Mouse (Mus musculus) 3T3-L1 (cell line): Measurements from ENCODE around the gene Calhm3.
A peak's percentile ranks its signal among the peaks of the same experiment; 100 is the strongest.
"Not testable (repeated sequence)": the region's sequence is repeated elsewhere in the genome, so short reads cannot be mapped to it uniquely, and the experiment has no call there.

Source experiments
- DNase-seq: peaks from one replicate; pipeline ENCODE4 v3.0.0-alpha.2; 2015; ENCODE audit warnings: low read depth, low spot score

Gene Calhm3

DNA sequence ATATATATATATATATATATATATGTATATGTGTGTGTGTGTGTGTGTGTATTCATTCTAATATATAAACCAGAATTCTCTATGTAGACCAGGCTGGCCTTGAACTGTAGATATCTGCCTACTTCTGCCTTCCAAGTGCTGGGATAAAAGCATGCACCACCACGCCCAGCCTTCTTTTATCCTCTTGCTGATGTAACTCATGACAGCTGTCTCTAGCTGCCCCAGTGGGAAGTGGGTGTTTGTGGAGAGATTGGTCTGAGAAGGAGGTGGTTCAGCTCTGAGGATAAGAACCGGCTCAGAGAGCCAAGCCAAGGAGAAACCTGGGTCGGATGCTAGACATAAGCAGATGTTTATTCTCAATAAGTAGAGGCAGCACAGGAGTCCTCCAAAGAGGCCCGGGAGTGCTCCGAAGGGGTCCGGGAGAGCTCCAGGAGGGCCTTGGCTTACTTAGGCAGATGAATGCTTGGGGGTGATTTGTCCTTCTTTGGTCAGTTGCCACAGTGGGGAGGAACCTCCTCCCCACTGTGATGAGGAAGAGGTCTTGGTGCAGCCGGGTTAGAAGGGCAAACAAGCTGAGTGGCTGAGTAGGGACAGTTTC, 10.2 kb upstream of the Calhm3 start:
- peak; percentile 54 for DNase-seq

DNA sequence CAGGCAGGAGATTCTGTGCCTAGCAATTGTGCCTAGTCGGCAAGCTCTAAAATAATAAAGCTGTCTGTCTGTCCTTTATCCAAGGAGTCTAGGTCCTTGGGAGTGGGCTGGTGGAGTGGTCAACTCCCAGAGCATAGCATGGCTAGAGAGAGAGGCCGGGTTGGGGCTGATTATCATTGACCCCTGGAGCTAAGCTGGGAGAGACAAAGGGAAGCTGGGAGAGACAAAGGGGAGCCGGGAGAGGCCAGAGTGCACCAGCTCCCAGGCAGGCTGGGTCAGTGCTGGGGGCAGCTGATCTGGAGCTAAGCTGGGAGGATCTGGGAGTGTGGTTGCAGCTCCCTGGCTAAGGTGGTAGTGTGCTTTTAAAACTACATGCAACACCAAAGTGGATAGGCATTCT, 9.2 kb upstream of the Calhm3 start:
- no peak for DNase-seq

DNA sequence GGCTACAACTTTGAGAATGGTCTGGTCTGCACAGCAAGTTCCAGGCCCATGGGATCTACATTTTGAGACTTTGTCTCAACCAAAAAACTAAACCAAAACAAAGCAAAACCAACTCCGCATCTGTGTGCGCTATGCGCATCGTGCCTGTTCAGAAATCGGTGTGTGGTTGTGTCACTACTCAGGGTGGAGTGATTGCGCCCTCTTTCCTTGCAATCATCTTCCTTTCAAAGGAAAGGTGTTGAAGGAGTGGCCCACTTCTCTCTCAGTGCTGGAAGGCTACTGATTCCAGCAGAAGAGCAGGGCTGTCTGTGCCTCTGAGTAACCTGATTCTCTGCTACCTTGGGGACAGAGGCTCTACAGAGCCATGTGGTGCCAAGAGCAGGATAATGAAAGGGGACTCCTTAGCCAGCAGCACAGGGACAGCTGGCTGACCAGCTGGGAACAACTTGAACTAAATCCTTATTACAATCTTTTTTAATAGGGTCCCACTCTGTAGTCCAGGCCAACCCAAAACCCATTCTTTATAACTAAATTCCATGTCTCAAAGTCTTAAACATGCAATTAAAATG, 5.7 kb upstream of the Calhm3 start:
- no peak for DNase-seq

DNA sequence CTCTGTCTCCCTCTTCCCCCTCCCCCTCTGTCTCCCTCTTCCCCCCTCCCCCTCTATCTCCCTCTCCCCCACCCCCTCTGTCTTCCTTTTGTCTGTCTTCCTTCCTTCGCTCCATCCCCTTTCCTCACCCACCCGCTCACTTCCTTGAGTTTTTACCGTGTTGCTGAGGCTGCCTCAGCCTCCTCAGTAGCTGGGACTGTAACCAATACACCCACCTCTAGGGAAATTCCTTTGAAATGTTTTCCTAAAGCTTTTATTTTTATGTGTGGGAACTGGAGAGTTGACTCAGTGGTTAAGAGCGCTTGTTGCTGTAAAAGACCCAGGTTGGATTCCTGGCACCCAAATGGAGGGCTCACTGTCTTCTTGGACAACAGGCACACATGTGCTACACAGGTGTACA, 4.1 kb upstream of the Calhm3 start:
- DNase-seq, result no peak

DNA sequence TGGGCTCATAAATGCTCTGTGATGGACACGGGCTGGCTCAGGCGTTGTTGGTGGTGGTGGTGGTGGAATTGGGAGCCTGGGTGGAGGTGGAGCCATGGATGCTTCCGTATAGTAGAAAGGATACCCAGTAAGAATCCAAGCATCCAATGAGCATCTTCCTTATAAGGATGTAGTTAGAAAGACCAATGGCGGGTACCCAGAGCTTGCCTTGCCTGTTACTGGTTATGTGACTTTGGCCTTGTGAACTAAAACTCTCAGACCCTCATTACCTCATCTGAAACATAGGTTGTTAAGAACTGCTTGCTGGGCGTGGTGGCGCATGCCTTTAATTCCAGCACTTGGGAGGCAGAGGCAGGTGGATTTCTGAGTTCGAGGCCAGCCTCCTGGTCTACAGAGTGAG, 3.8 kb downstream of the Calhm3 start:
- no peak for DNase-seq

DNA sequence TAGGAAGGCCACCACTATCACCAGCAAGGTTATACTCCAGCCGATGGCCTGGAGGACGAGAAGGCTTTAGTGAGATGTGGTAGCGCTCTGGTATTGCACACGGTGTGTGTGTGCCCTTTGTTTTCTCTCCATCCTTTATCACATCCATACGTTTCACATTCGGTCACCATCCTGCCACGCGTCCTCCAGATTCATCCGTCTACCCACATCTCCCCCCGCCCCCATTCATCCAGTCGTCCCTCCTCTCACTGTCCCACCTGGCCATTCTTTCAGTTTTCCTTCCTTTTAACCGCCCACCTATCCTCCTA, 5.5 kb downstream of the Calhm3 start:
- DNase-seq, result no peak

DNA sequence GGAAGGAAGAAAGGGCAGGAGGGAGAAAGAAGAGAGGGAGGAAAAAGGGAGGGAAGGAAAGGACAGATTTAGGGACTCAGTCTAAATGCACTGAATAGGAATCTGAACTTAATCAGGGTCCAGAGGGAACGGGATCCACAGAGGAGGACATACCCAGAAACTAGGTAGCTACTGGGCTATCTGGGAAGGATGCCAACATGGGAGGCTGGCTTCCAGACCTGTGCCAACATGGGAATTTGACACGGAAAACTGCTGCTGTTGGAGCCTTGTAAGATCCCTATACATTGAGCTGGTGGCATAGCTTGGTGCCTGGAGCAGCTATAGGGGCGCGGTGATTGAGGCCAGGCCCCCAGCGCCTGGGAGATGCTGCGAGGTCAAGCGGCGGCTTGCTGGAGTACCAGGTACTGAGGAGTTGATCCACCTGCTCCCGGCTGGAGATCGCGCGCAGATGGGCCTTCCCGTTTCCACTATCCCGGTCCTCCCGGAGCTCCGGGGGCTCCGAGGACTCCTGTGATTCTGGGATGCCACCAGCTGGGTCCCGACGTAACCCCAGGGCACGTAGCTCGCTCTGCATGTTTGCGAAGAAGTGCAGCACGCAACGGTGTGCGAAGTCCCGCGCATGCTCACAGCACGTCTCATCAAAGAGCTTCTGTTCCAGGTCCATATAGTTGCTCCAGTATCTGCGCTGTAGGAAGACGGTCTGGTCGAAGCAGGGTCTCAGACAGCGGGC, 6.1 kb downstream of the Calhm3 start:
- DNase-seq, result no peak

DNA sequence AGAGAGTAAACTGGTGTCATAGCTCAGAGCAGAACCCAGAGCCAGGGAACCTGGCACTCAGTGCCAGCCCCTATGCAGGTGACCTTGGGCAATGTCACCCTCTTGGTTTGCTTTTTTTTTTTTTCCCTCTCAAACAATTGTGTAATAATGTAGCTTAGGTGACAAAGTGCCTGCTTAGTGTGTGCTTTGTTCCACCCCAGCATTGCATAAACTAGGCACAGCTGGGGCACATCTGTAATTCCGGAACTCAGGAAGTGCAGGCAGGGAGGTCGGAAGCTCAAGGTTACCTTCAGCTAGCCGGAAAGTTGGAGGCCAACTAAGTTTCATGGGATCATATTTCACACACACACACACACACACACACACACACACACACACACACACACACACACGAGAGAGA, 7.7 kb downstream of the Calhm3 start:
- no peak for DNase-seq

DNA sequence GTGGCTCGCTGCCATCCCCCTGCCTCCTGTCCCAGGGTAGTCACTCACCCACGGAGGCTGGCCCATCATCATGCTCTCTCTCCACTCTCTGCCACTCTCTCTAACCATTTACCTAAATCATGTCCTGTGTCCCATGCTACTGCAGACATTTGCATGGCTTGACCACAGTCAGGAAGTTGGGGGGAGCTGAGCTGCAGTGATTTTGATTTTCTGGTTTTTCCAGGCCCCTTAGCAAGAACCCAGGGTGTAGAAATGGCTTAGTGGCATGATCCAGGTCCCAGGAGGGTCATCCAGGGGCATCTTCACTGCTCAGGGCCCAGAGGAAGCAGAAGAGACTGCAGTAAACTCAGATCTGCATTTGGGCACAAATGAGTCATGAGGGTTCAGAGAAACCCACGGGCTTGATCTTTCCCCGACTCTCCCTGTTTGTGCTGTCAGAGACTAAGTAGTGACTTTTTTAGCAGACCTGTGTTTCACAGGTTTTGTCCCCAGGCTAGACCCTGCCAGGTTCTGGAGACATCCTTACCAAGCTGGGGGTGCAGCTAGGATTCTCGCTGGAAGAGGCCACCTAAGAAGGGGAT, 9.2 kb downstream of the Calhm3 start:
- peak; percentile 34 for DNase-seq

DNA sequence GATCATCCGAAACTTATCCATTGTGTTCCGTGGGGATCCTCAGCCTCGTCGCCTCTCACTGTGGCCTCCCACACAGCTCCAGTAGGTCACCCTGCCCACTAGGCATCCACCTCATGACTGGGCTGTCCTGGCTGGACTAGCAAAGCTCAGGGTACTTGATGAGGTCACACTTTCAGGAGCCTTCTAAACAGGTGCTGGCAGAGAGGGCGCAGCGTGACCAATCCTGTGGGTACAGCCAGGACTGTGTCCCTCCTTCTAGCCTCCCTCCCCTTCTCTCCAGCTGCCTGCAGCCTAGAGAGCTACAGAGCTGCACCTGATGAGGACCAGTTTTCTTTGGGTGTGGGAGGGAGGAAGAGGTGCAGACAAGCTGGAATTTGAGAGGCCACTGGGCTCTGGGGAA, 13.4 kb downstream of the Calhm3 start, which contains the start of gene Calhm1:
Gene Calhm1, minus strand, starts transcription at position 101 of the 400 bp plus-strand sequence.
- no peak for DNase-seq

DNA sequence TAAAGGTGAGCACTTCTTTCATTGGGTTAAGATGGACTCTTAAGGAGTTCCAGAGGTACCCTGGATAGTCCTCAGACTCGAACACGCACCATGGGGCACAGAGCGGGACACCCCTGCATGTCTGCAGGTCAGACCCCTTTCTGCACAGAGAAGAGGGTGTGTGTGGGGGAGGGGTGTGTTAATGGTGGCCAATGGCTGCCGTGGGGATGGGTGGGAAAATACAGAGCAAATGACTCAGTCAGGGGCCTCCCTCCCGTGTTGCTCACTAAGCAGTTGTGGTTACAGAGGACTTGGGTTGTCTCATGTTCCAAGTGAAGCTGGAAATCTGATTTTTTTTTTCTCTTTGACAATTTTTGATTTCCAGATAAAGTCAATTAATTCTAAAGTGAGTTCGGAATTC, 15.1 kb downstream of the Calhm3 start:
- DNase-seq, result peak; percentile 84

DNA sequence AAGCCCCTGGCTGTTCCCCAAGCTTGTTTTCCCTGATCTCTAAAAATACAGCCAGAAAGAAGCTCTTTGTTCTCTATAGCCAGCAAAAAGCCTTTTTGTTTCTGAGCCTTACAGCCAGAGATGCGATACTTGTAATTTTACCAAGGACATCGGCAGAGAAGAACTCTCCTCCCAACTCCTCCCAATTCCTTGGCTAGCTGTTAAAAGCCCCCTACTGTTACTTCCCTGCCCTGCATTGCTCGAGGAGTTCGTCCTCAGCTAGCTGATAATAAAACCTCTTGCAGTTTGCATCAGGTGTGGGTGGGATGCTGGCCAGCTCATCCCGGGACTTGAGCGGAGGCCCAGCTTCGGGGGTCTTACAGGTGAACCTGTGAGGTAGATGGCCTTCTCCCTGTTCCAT, 18.0 kb downstream of the Calhm3 start:
- not testable (repeated sequence) for DNase-seq

DNA sequence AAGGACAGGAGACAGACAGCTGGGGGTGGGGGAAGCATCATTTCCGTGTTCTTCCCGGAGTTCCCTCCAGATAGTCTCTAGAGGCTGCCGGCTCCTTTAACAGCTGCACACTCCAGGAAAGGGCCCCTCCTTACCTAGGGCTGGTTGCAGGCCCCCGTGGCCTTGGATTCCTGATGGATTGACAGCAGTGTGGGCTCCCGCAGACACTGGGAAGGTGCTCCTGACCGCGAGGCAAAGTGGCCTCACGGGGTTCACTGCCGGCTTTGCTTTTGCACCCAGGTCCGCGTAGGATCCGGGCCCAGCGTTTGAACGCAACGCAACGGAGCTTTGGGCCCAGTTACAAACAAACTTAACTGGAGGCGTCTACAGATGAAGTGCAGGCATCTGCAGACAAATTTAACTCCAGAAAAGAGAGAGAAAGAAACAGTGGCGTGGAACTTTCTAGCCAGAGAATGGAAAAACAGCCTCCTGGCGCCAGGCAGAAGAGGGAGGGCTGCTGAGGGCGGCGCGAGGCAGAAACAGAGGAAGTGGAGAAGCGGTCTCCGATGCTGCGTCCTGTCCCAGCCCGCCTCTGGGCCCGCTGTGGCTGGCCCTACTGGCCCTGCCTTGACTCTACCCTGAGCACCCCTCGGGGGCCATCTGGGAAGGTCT, 19.7 kb downstream of the Calhm3 start, which contains the start of gene Calhm2:
Gene Calhm2, minus strand, starts transcription at position 524 of the 651 bp plus-strand sequence.
- DNase-seq, result peak; percentile 70

DNA sequence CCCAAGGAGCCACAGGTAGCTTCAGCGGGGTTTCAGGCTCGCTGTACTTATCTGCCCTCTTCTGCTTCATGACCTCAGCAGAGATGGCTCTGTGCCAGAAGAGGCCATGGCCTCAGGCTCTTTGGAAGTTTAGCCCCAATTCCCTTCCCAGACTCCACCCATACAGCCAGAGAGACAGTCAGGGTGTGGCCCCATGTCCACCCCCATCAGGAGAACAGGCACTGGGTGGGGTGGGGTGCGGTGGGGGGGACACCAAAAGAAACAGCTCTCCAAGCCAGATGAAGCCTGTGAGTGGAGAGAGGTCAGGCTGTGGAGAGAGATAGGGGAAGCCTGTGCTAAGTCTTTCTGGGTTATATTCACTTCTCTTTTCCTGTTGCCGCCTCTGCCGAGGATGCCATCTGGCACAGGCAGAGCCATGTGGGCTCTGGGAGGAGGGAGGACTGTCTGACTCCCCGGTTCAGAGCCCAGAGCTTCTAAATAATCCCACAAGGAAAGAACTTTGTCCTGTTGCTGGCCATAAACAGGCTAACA, 20.4 kb downstream of the Calhm3 start:
- DNase-seq, result peak; percentile 87

DNA sequence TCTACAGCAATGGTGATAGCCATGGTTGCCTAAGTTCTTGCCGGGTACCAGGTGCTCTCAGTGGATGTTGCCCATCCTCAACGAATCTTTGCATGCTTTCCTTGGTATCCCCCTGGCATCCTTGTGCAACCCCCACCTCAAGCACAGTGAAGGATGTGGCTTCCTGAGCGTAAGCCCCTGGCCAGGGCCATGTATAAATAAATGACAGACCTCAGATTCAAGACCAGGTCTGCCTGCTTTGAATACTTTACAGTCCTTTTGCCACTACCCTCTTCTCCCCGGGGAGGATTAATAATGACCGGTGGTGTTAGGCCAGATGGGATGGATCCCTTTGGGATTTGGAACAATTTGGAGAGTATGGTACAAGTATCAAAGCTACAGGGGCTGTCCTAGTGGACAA, 21.4 kb downstream of the Calhm3 start:
- DNase-seq, result no peak

DNA sequence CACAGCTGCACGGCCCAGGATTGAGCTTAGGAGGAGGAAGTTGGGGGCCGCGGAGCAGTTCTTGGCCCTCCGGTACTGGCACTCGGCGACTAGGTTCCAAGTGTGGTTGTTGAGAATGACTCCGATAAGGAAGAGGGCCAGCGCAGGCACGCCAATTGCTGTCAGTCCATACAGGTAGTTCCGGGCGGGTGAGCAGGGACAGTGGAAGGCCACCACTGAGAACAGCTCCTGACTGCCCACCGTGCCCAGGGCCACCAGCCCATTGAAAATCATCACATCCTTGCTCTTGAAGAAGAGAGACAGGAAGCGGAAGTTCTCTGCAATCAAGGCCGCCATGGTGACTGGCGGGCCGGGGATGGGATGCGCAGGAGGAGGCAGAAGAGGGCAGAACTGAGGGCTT, 22.0 kb downstream of the Calhm3 start:
- DNase-seq, result no peak

DNA sequence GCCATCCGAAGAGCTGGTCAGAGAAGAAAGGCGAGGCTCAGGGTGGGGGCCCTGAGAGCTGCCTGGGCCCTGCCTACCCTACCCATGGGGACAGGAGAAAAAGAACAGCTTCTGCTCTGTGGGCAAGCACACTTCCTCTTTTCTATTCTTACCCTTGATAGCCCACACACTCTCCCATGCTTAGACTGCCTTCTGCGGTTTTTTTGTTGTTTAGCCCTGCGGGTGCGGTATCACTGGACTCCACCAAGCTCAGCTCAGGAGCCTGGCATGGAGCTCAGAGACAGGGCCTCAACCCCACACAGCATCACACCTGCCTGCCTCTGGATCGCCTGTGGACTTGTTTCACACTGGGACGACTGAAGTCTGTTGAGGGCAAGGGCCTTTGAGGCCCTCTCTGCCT, 24.4 kb downstream of the Calhm3 start:
- DNase-seq, result no peak

DNA sequence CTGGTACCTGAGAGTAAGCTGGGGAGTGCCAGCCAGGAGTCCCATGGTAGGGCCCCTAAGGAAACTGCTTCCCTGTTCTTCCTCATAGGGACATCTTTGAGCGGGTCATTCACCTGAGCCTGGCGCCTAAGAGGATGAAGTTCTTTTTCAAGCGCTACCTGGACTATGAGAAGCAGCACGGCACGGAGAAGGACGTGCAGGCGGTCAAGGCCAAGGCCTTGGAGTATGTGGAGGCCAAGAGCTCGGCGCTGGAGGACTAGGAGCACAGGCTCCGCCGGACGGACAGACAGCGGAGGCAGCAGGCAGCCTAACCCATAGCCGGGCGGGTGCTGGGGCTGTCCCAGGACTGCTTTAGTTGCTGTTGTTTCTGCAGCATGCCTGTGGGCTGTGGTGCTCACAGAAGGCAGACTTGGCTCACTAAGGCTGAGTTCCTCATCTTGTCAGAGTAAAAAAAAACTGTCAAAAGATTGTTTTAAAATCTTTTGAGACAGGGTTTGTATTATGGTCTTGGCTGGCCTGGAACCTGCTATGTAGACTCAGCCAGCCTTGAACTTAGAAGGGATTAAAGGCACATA, 26.9 kb downstream of the Calhm3 start:
- DNase-seq, result no peak

DNA sequence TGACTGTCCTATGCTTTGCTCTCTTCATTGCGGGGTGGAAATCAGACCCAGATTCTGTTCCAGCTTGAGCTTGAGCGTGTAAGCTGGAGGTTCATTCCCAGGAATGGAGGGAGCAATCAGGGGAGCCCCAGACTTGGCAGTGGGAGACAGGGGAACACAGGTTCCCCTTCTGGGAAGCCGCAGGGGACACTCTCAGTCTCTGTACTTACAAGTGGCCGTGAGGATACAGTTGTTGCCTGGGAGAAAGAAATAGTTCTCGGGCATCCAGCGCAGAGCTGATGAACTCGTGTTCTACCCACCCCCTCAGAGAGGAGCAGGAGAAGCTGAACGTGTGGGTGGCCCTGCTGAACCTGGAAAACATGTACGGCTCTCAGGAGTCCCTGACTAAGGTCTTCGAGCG, 28.7 kb downstream of the Calhm3 start:
- DNase-seq, result no peak

DNA sequence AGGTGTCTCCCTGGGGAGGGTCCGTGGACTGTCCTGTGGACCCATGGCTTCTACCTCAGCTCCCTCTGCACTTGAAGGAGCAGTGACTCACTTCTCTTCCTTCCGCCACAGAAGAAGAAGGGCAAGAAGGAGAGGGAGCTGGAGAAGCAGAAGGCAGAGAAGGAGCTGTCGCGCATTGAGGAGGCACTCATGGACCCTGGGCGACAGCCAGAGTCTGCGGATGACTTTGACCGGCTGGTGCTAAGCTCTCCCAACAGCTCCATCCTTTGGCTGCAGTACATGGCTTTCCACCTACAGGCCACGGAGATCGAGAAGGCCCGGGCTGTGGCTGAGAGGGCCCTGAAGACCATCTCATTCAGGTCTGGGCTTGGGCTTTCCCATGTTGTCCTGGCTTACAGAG, 29.4 kb downstream of the Calhm3 start:
- DNase-seq, result no peak

DNA sequence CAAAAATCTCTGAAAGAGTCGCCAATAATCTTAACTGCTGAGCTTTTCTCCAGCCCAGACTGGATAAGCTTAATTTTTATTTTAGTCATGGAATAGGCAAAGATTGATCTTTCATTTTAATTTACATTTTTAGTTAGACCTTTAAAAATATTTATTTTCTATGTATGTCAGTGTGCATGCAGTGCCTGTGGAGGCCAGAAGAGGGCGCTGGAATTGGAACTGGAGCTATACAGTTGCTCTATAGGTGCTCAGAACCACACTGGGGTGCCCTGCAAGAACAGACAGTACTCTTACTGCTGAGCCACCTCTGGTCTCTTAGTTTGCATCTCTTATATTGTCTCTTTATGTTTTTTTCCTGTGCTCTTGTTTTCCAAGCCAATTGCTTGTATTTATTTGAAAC, 34.8 kb downstream of the Calhm3 start:
- DNase-seq, result peak; percentile 72

DNA sequence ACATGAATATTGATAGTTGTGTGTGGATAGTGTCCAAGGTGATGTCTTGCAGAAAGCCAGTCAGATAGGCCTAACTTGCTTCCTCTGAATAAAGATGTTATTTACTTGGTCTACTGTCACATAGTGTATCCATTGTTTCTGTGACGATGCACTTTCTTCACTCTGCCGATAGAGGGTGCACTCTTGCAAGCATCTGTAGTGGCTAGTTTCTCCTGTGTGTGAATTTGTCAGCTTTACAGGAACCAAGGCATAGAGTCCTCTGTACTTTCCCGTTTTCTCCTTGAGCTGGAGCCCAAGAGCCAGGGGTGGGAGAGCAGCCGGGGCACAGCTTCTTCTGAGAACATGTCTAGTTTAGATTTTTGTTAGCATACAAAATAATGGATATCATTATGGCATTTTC, 36.5 kb downstream of the Calhm3 start:
- DNase-seq, result peak; percentile 76
